Mouse (Mus musculus): ENCODE data around the gene B230118H07Rik.

Gene B230118H07Rik

DNA sequence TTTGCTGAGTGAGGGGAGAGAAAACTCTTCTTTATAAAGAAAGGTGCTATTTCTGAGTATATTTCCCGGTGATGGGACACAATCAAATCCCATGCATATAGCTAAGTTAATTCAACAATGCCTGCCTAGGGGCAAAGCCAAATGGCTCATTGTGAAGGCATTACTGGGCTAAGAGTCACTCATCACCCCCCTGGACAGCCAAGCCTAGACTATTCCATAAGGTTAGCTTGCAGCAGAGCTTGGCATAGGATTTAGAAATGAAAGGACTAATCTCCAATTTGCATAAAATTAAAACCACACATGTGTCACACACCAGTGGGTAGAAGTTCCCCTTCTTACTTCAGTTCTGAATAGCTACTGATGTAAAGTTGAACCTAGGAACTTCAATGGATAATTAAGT lies 128.8 kb downstream of the B230118H07Rik start:
- DNase-seq (ENCODE audit: low spot score in 2 of 2) = no peak

DNA sequence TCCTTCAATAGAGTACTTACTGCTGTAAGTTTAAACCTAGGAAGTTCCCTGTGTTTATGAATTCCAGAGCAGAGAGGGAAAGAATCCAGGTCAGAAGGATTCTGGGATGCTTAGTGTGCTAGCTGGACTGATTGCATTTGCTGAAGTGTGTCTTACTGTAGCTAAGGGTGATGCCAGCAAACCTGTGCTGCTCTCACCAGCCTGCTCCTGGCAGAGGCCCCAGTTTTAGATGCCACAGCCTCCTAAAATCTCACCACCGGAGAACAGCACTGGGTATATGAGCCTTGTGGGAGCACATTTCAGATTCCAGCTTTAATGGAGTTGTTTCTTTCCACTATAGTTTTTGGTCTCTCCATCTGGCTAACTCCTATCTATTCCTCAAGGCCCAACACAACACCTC lies 129.4 kb downstream of the B230118H07Rik start:
- DNase-seq (ENCODE audit: low spot score in 2 of 2) = no peak
